Mouse (Mus musculus): ENCODE results near the gene Atp13a1.

The Atp13a1 gene

DNA sequence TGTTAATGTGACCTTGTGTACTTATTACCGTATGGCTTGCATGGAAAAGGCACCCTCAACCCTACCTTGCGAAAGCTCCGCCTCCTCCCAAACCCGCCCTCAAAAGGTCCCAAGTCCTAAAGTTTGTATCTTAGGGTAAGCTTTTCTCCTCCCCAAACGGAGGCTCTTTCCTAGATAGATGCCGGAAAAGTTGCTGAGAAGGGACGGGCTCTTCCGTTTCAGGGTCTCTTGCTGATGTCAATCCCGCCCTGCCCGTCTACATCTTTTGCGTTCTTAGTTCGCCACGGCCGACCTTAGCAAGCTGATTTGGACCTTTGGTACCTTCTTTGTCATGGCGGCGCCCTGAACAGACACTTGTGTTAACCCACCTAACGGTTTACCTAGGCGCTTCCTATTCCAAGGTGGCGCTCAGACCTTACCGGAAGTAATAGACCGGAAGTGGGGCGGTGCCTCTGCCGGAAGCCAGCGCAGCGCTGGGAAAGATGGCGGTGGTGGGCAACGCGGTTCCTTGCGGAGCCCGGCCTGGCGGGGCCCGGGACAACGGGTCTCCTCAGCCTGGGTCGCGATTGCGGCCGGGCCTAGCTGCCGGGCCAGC, at the start of gene Atp13a1, which contains the start of gene Zfp866:
Gene Atp13a1, plus strand, starts transcription at position 391 of the 595 bp plus-strand sequence.
Gene Zfp866, minus strand, starts transcription at position 406 of the 595 bp plus-strand sequence.
- DNase-seq (ENCODE audit: low spot score), result peak; percentile 80

DNA sequence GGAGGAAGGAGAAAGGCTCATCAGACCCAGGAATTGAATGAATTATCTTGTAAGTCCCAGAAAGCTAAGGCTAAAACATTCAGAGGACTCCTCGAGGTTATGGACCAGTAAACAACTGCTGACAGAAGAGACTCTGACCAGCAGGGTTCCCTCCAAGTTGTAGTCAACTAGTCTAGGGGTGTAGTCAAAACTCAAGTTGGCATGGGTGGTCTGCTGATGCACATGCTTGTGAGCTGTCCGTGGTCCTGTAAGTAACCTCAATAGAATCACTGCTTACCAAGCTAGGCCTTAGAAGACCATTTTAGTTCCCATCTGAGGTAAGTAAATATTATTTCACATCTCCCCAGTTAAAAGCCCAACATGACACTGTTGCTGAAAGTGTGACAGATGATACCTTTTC, 49.7 kb upstream of the Atp13a1 start:
- no peak for DNase-seq (ENCODE audit: low spot score)

DNA sequence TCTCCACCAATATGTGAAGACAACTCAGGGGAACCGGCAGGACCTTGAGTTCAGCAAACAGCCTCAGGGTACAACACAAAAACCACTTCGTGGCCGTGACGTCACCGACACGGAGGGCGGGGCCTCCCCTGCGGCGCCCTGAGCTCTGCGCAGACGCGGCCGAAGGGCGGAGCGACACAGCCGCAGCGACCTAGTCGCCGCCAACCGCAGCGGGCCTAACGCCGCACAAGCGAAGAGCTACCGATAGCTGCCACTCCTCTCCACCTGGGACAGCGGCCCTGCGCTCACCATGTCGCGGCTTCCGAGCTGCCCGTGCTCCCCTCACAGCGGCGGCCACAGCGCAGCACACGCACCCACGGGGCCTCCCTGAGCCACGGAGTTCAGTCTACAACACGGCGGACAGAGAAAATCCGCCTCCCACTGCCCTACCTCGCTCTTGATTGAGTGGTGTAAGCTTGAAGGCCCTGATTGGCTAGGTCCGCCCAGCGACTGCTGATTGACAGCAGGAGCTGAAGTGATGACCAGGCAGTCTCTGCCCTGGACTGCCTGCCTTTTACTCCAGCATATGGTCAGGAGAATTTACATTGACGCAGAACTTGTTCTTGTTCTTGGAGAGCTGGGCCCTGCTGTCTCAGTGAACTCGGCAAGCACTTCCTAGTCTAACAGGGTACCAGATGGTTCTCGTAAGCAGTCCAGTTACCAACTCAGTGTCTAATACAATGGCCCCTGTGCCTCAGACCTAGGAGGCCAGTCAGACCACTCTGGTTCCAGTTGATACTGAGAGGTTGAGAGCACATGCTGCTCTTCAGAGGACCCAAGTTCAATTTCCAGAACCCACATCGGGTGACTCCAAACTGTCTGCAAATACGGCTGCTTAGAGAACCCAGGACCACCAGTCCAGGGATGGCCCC, 41.2 kb upstream of the Atp13a1 start, which contains the start of gene Zfp963:
Gene Zfp963, minus strand, starts transcription at position 427 of the 911 bp plus-strand sequence.
- DNase-seq (ENCODE audit: low spot score), result peak; percentile 93

DNA sequence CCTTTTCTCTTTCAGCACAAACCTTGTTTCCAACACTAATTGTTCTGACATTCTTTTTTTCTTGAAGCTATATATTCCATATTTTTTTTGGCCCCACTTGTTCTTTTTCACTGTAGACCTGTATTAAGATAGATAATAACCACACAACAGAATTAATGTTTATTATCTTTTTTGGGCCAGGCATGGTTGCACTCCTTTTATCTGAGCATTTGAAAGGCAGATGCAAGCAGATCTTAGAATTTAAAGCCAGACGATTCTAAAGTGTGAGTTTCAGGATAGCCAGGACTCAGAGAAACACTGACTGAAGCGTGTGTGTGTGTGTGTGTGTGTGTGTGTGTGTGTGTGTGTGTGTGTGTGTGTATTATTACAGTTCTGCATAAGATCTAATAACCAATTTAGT, 38.5 kb upstream of the Atp13a1 start:
- no peak for DNase-seq (ENCODE audit: low spot score)

DNA sequence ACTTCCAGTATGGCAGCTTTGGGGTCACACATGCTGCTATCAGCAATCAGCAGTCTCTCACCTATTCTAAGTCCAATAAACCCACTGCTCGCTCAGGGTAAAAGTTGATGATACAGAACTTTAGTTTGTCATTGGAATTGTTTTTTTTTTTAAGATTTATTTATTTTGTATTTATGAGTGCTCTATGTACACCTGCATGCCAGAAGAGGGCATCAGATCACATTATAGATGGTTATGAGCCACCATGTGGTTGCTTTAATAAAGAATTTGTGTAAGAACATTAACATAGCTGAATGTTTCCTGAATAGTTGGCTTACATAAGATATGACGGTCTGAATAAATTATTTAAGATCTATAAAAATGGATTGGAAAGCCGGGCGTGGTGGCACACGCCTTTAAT, 32.6 kb upstream of the Atp13a1 start:
- no peak for DNase-seq (ENCODE audit: low spot score)

DNA sequence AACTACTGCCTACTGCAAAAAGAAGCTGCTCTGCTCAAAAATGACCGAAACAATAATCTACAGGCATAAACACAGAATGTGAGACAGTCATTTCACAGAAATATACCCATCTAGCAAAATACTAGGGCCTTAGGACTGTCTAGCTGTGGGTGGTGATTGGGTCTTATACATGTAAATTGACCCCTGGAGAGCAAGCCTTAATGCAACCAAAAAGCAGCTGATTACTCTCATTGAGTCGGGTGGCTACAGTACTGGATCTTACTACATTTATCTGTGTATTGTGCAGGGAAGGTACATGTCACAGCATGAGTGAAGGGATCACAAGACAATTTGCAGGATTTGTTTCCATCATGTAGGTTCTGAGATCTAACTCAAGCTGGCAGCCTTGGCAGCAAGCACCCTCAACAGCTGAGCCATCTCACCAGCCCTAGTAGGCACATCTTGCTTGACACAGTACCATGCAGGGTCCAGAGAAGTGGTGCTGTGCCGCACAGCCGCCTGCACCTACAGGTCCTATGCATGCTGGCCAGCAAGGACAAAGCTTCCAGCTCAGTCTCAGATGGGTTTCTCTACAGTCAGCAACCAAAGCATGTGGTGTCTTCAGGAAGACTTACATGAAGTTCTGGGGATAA, 29.0 kb upstream of the Atp13a1 start:
- DNase-seq (ENCODE audit: low spot score), result no peak

DNA sequence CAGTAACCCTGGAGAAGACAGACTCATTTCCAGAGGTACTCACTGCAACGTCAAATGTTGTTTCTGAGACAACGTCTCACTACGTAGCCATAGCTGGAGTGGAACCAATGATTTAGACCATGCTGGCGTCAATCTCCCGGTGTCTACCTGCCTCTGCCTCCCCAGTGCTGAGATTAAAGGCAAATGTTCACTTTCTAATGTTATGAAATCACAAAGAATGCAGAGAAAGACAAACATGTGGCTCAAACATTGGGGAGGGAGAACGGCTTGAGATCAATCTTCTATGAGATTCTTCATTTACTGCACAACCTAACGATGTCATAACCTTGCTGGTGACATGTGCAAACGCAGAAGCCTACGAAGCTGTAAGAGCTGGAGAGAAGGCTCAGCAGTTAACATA, 19.7 kb upstream of the Atp13a1 start:
- no peak for DNase-seq (ENCODE audit: low spot score)

DNA sequence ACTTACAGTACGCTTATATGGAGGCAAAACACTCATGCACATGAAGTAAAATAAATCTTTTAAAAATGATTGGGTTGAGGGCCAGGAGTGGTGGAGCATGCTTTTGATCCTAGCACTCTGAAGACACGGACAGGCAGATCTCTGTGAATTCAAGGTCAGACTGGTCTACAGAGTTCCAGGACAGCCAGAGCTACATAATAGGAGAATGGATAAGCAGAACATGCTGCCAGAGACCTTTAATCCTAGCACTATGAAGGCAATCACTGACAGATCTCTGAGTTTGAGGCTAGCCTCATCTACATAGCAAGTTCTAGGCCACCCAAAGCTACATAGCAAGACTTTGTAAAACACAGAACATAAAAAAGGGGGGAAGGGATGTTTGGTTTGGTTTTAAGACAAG, 18.9 kb upstream of the Atp13a1 start:
- DNase-seq (ENCODE audit: low spot score), result no peak

DNA sequence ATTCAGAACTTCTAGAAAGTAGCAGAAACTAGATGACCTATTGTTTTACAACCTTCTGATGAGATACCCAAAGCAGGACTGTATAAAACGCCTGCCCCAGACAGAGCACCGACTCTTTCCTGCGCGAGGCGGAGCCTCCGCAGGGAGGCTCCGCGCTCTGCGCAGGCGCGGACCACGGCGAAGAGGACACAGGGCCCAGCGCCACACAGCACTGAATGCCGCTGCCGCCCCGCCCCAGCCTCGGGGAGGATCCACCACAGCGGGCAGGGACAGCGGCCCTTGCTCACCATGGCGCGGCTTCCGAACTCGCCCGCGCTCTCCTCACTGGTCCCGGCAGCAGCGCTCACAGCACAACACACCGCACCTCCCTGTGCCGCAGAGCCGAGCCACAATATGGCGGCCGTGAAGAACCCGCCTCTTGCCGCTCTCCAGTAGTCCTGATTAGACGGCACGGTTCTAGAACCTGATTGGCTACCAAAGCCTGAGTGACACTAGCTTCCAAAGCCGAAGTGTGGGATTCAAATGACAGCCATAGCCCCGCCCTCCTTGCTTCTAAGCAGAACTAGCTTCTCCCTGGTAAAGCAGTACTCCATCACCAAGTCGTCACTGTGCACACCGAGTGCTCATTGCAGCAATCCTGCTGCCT, 16.3 kb upstream of the Atp13a1 start, which contains the start of gene Gm20422:
Gene Gm20422, minus strand, starts transcription at position 384 of the 646 bp plus-strand sequence.
- DNase-seq (ENCODE audit: low spot score), result peak; percentile 61

DNA sequence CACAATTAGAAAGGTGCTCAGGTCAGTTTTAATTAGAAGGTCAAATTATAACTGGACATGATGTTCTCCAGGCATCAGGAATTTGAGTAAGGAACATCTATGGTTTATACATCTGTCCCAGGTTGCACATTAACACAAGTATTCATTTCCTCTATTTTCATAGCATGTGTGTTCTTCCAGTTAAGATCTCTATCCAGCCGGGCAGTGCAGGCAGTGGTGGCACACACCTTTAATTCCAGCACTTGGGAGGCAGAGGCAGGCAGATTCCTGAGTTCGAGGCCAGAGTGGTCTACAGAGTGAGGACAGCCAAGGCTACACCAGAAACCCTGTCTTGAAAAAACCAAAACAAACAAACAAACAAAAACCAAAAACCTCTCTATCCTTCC, 15.8 kb upstream of the Atp13a1 start:
- DNase-seq (ENCODE audit: low spot score), result no peak

DNA sequence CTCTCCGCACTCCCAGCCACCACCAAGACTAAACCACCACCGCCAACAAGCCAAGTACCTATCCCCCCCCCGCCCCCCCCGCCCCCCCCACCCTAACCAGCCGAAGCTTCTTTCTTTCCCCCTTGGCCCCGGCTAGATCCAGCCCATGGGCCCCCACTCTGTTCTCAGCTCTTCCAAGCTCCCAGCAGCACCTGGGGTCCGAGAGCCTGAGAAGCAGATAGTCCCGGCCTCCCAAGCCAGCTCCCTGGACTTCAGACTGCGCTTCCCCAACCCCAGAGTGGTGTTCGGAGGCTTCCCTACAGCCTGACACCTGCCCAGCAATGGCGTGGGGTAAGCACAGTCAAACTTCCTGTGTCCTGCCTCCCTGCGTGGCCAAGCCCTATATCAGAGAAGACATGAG, 13.9 kb upstream of the Atp13a1 start:
- no peak for DNase-seq (ENCODE audit: low spot score)

DNA sequence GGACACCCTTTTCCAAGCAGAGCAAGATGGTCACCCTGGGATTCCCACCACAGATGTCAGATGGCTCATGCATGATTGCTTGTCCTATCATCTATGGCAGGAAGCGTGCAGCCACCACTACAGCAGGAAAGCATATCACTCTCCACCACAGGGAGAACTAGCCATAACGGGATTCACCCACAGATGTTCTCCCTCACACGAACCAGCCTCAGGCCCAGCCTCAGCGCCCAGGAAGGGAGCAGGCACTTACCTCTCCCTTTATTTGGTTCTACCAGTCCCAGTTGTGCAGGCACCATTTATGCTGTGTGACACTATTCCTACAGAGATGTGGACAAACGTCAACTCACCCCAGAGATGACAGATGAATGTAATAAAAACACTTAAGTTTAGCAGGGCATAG, 1.9 kb upstream of the Atp13a1 start:
- no peak for DNase-seq (ENCODE audit: low spot score)

DNA sequence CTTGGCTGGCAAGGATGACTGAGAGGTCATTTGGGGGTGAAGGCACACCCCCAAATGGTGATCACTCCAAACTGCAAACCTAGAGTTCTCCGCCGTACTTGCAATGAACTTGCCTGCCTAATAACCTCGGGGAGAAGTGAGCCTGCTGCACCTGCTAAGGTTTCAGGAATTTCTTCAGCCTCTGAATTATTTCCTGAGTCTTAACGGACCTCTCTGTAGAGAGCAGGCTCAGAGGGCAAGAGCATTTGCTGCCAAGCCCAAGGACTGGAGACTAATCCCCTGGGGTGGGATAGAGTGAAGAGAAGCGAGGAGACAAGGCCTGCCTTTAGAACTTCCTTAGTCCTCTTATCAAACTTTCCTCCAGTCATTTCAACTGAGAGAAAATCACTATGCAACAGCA, 1.2 kb upstream of the Atp13a1 start:
- DNase-seq (ENCODE audit: low spot score), result no peak

DNA sequence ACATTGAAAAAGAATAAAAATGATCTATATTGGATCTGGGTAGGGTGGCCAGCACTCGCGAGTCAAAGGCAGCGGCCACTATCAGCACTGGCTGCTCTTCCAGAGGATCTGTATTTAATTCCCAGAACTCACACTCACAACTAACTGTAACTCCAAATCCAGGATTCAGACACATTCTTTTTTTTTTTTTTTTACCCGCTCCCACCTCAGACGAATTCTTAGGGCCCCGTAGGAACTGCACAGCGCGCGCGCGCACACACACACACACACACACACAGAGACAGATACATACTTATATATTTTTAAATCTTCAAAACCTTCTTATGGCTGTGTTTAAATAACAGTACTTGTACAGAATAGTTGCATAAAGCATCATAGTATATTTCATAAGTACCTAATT, 599 bp upstream of the Atp13a1 start:
- no peak for DNase-seq (ENCODE audit: low spot score)

DNA sequence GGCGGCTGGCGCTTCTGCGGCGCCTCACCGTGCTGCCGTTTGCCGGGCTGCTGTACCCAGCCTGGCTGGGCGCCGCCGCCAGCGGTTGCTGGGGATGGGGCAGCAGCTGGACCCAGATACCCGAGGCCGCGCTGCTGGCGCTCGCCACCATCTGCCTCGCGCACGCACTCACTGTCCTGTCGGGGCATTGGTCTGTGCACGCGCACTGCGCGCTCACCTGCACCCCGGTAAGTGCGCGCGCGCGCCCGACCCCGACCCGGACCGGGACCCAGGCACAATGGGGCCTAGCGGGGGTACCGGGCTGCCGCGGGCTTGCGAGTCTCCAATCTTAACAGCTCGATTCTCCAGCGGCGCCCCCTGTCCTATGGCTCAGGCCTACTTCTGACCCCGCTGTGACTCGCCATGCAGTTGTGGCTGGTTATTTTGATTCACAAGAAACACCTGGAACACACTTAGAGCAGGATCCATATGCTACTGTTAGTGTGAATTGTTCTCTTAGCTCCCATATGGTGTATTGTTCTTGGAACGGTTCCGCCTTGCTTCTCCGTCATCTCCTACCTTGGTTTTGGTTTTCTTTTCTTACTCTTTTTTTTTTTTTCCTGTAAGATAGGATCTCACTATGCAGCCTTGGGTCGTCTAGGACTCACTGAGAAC, 579 bp downstream of the Atp13a1 start:
- DNase-seq (ENCODE audit: low spot score), result peak; percentile 25

DNA sequence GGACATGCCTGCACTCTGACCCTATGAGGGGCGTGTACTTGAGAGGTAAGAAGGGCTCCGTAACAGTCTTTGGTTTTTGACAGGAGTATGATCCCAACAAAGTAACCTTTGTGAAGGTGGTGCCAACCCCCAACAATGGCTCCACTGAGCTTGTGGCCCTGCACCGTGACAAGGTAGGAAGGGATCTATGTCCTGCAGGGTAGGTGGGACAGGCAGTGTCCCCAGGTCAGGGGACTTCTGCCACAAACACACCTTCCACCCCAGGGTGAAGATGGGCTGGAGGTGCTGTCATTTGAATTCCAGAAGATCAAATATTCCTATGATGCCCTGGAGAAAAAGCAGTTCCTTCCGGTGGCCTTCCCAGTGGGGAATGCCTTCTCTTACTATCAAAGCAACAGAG, 2.7 kb downstream of the Atp13a1 start:
- no peak for DNase-seq (ENCODE audit: low spot score)

DNA sequence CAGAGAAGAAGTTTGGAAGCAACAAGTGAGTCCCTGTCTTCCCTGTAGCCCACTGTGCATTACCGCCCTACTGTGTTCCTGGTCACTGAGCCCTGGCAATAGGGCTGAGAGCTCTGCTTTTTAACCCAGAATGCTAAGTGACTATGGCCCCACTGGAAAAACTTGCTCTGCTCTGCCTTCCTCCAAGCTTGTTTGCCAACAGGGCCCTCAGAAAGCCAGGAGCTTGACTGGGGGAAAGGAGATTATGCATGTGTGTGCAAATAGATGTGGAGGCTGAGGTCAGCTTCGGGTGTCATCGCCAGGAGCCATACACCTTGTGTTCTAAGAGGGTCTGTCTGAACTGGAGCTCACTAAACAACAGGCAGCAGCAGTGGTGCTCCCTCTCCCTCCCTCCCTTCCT, 3.1 kb downstream of the Atp13a1 start:
- no peak for DNase-seq (ENCODE audit: low spot score)

DNA sequence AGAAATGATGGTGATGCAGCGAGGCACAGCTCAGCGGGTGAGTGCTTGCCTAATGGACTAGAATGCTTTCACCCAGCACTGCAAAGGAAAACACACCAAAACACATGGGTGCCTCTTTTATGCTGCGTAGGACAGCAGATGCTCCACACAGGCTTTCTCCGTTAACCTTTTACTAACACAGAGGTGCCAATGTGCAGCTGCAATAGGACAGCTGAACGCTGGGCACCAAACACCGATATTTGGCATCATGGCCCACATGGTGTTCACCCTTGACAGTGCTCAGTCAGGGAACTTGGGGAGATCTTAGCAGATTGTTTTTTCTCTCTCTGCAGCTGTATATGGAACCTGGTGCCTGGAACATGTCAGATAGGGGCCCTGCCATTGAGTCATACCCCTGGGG, 3.9 kb downstream of the Atp13a1 start:
- DNase-seq (ENCODE audit: low spot score), result no peak

DNA sequence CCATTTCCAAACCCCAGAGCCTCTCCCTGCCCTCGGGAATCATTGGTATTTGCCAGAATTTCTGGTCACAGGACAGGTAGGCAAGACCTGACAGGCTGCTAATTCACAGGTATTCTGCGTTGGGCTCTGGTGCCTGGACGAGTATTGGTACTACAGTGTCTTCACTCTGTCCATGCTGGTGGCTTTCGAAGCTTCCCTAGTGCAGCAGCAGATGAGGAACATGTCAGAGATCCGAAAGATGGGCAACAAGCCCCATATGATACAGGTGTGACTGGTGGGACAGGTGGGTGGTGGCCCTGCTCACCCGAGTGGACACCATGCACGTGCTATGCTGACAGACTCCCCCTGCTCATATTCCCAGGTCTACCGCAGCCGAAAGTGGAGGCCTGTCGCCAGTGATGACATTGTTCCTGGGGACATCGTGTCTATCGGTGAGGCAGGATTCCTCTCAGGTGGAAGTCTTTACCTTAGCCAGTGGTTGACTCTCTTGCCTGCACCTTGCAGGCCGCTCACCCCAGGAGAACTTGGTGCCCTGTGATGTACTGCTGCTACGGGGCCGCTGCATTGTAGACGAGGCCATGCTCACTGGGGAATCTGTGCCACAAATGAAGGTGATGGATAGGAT, 5.9 kb downstream of the Atp13a1 start:
- DNase-seq (ENCODE audit: low spot score), result no peak

DNA sequence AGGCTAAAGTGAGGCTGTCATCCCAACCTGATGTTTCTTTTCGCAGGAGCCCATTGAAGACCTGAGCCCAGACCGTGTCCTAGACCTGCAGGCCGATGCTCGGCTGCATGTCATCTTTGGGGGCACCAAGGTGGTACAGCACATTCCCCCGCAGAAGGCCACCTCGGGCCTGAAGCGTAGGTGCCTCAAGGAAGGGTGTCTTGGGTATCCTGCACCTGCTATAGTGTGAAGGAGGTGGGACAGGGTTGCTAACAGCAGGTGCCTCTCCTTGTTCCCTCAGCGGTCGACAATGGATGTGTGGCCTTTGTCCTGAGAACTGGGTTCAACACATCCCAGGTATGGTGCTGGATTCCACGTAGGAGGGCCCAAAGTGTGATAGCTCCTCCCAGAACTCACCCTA, 6.7 kb downstream of the Atp13a1 start:
- DNase-seq (ENCODE audit: low spot score), result no peak

DNA sequence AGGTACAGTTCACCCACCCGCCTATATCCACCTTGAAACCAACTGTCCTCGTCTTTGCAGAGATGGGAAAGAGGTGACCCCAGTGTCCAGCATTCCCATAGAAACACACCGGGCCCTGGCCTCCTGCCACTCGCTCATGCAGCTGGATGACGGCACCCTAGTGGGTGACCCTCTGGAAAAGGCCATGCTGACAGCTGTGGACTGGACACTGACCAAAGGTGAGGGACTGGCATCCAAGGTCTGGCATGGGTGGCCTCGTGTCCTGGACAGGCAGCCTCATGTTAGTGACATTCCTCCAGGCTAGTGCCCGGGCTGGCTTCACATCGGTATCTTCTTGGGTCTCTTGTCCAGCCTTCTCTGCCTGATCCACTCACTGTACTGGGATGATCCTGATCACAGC, 8.3 kb downstream of the Atp13a1 start:
- DNase-seq (ENCODE audit: low spot score), result no peak

All from ovary, postnatal 14 days (tissue).